Comparison of ENCODE assay signal across 18 mouse cellular contexts in the genomic region with DNA sequence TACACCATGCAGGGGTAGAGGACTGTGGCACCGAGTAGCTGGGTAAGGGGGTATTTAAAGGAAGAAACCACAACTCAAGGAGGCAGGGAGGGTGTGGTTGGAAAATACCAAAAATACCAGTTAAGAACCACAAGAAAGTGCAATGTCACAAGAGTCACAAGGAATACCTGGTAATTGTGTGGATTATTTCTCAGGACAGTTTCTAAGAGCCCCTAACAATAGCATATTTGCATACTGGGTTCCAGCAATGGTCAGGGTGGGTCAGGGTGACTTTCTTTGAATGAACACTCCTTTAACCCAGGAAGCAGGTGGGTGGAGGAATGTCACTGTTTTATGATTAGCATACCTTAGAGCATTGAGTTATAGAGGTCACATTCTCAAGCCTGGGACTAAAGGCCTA.
"Had no signal": no experiment of that assay in that cellular context is flagged by ENCODE, and none has a peak within 500 bp of the region (broad histone marks: within the 10 kb centered on the region; RNA-seq: fewer than 3 reads in every experiment).

No protein-coding gene starts in this region.

- H3K4me1 ChIP-seq: lung, embryonic 15.5 days; megakaryocyte, embryonic 14.5 days; midbrain, embryonic 13.5 days; midbrain, embryonic 15.5 days; neural tube, embryonic 12.5 days had no signal

- H3K27me3 ChIP-seq: lung, embryonic 15.5 days; megakaryocyte, embryonic 14.5 days; midbrain, embryonic 13.5 days; midbrain, embryonic 15.5 days; neural tube, embryonic 12.5 days had no signal

- H3K27ac ChIP-seq: lung, embryonic 15.5 days; macrophage; midbrain, embryonic 13.5 days; midbrain, embryonic 15.5 days; neural tube, embryonic 12.5 days had no signal

- H3K36me3 ChIP-seq: lung, embryonic 15.5 days; midbrain, embryonic 13.5 days; midbrain, embryonic 15.5 days; neural tube, embryonic 12.5 days had no signal

- H3K4me3 ChIP-seq: lung, embryonic 15.5 days; megakaryocyte, embryonic 14.5 days; midbrain, embryonic 13.5 days; midbrain, embryonic 15.5 days; neural tube, embryonic 12.5 days had no signal

- DNase-seq: liver, postnatal 0 days; lung, adult 2 months; lung, postnatal 14 days; lung, postnatal 36 days; retina, postnatal 1 day; right cerebral cortex, adult 18-20 months; right cerebral cortex, postnatal 25 days; right cerebral cortex, postnatal 4 days; spleen, adult 18-20 months; thymus, adult 18-20 months; thymus, postnatal 14 days; thymus, postnatal 36 days had no signal

- H3K9me3 ChIP-seq: lung, embryonic 15.5 days; megakaryocyte, embryonic 14.5 days; midbrain, embryonic 13.5 days; midbrain, embryonic 15.5 days; neural tube, embryonic 12.5 days had no signal

- H3K9ac ChIP-seq: liver, postnatal 0 days; lung, embryonic 15.5 days; midbrain, embryonic 13.5 days; midbrain, embryonic 15.5 days; neural tube, embryonic 12.5 days had no signal
